Mouse (Mus musculus) WW6 (cell line): ENCODE results near the gene Itpa.

Experiments used
- DNase-seq: peaks from one replicate; pipeline ENCODE4 v3.0.0-alpha.2; 2013; ENCODE audit warnings: low read depth, low spot score

Gene Itpa

GRCm38 (mm10) chr2:130656536-130656935 is 10.9 kb upstream of the Itpa start:
- no peak for DNase-seq

- no peak for DNase-seq
Measured at GRCm38 (mm10) chr2:130657541-130657940, 9.9 kb upstream of the Itpa start.

- DNase-seq, result no peak
Measured at GRCm38 (mm10) chr2:130658530-130658929, 8.9 kb upstream of the Itpa start.

- no peak for DNase-seq
Measured at GRCm38 (mm10) chr2:130663342-130663741, 4.1 kb upstream of the Itpa start.

GRCm38 (mm10) chr2:130664102-130664701 is 3.2 kb upstream of the Itpa start, which contains the start of gene Ddrgk1:
TSS of gene Ddrgk1 (minus strand) at chr2:130664659.
- DNase-seq, result peak; percentile 91

GRCm38 (mm10) chr2:130677211-130677610 is 9.8 kb downstream of the Itpa start:
- DNase-seq, result no peak

GRCm38 (mm10) chr2:130679154-130679553 is 11.7 kb downstream of the Itpa start:
- DNase-seq, result no peak

GRCm38 (mm10) chr2:130679899-130680298 is 12.5 kb downstream of the Itpa start:
- DNase-seq, result no peak

GRCm38 (mm10) chr2:130681531-130681930 is 14.1 kb downstream of the Itpa start:
- no peak for DNase-seq

GRCm38 (mm10) chr2:130685426-130685825 is 18.0 kb downstream of the Itpa start:
- no peak for DNase-seq

GRCm38 (mm10) chr2:130689011-130689410 is 21.6 kb downstream of the Itpa start:
- DNase-seq, result no peak

- DNase-seq, result no peak
Measured at GRCm38 (mm10) chr2:130693563-130693962, 26.2 kb downstream of the Itpa start.

GRCm38 (mm10) chr2:130696700-130697152 is 29.3 kb downstream of the Itpa start:
- DNase-seq, result peak; percentile 22

- peak; percentile 75 for DNase-seq
Measured at GRCm38 (mm10) chr2:130697153-130697810, 29.9 kb downstream of the Itpa start, which contains the start of gene Slc4a11. TSS of gene Slc4a11 (minus strand) at chr2:130697519.

GRCm38 (mm10) chr2:130697821-130698266 is 30.4 kb downstream of the Itpa start:
- no peak for DNase-seq

- DNase-seq, result no peak
Measured at GRCm38 (mm10) chr2:130704040-130705001, 36.9 kb downstream of the Itpa start.

GRCm38 (mm10) chr2:130705178-130705577 is 37.8 kb downstream of the Itpa start:
- no peak for DNase-seq

GRCm38 (mm10) chr2:130706602-130707001 is 39.2 kb downstream of the Itpa start:
- no peak for DNase-seq

- no peak for DNase-seq
Measured at GRCm38 (mm10) chr2:130707057-130707456, 39.6 kb downstream of the Itpa start.

- DNase-seq, result no peak
Measured at GRCm38 (mm10) chr2:130717951-130718350, 50.5 kb downstream of the Itpa start.

- DNase-seq, result no peak
Measured at GRCm38 (mm10) chr2:130724369-130724768, 57.0 kb downstream of the Itpa start.

- DNase-seq, result no peak
Measured at GRCm38 (mm10) chr2:130727752-130728151, 60.3 kb downstream of the Itpa start.
